Mouse (Mus musculus) heart, embryonic 11.5 days (tissue): ENCODE data around the gene Anxa11. TPM values are rescaled to one million over a fixed set of nuclear protein-coding genes. Genes with fewer than 3 reads are reported as not detected.
"Not testable (repeated sequence)": the region's sequence is repeated elsewhere in the genome, so short reads cannot be mapped to it uniquely, and the experiment has no call there.

Source experiments
- ATAC-seq: fragments of 200-750 bp; cut with Nextera tagmentation; replicated peaks from 2 replicates; pipeline ENCODE4 v1.8.0; 2017; ENCODE audit warnings: moderate library complexity; ENCODE audit not compliant: insufficient number of reproducible peaks, low FRiP score, low TSS enrichment
- H3K27ac ChIP-seq: fragments of 300-500 bp; sonication (generic); 2 replicates; pipeline ENCODE4 v1.5.1; 2014; ENCODE audit warnings: mild to moderate bottlenecking, low read depth, low read length
- H3K27me3 ChIP-seq: fragments of 300-500 bp; sonication (generic); 2 replicates; pipeline ENCODE4 v1.6.1; 2014; ENCODE audit warnings: mild to moderate bottlenecking, low read length, mixed read lengths; ENCODE audit not compliant: control insufficient read depth, insufficient read depth
- H3K36me3 ChIP-seq: fragments of 300-500 bp; sonication (generic); 2 replicates; pipeline ENCODE4 v1.6.1; 2014; ENCODE audit warnings: mild to moderate bottlenecking, low read length, moderate library complexity, mixed read lengths; ENCODE audit not compliant: control insufficient read depth, insufficient read depth
- H3K4me1 ChIP-seq: fragments of 300-500 bp; sonication (generic); 2 replicates; pipeline ENCODE4 v1.6.1; 2014; ENCODE audit warnings: low read length; ENCODE audit not compliant: control insufficient read depth, insufficient read depth
- H3K4me2 ChIP-seq: fragments of 300-500 bp; sonication (generic); 2 replicates; pipeline ENCODE4 v1.6.1; 2014; ENCODE audit warnings: mild to moderate bottlenecking, moderate library complexity
- H3K4me3 ChIP-seq: fragments of 300-500 bp; sonication (generic); 2 replicates; pipeline ENCODE4 v1.5.1; 2014; ENCODE audit warnings: low read depth, low read length
- H3K9ac ChIP-seq: fragments of 300-500 bp; sonication (generic); 2 replicates; pipeline ENCODE4 v1.6.1; 2014; ENCODE audit warnings: mild to moderate bottlenecking, low read depth, low read length, moderate library complexity
- H3K9me3 ChIP-seq: fragments of 300-500 bp; sonication (generic); replicated peaks from 2 replicates; pipeline ENCODE4 v1.6.1; 2016; ENCODE audit warnings: low read length; ENCODE audit not compliant: control insufficient read depth
- WGBS: fragments of 180-500 bp; shearing (Covaris S2); extraction: QIAGEN DNeasy Blood & Tissue Kit; methylation state at CpG from one replicate; pipeline ENCODE4 v1.1.7; 2014; ENCODE audit not compliant: insufficient replicate concordance; 5-methylcytosine and 5-hydroxymethylcytosine counted together
- polyA plus RNA-seq: library from polyadenylated mRNA; unstranded; fragments of >200 nt; fragmentation: Nextera tagmentation; extraction: Ambion mirVana; gene quantifications from 2 replicates; pipeline ENCODE4 v1.2.1, GENCODE M21; 2014

Gene Anxa11
- polyA plus RNA-seq, 1 experiment from 2014 or later, result 14.7 TPM

- Histone ChIP-seq H3K9ac (no peak overlapping the region), H3K27ac (no peak overlapping the region), H3K4me1 (no peaks in the 10 kb centered on the region), H3K4me2 (no peak overlapping the region), H3K27me3 (no peaks in the 10 kb centered on the region), H3K36me3 (no peaks in the 10 kb centered on the region), H3K9me3 (no peaks in the 10 kb centered on the region), H3K4me3 (no peak overlapping the region)
- 70% methylated on average over 7 of the region's 7 CpGs for WGBS
- ATAC-seq, result no peak
Measured at GRCm38 (mm10) chr14:25805871-25806270, 36.1 kb upstream of the Anxa11 start.

GRCm38 (mm10) chr14:25806561-25806960, 35.4 kb upstream of the Anxa11 start:
- H3K4me3 ChIP-seq, result no peak overlapping the region
- no peak overlapping the region for H3K27ac ChIP-seq
- no peaks in the 10 kb centered on the region for H3K4me1 ChIP-seq
- H3K27me3 ChIP-seq, result no peaks in the 10 kb centered on the region
- ATAC-seq, result no peak
- 74% methylated on average over 7 of the region's 7 CpGs for WGBS
- H3K4me2 ChIP-seq, result no peak overlapping the region
- H3K36me3 ChIP-seq, result no peaks in the 10 kb centered on the region
- no peaks in the 10 kb centered on the region for H3K9me3 ChIP-seq
- H3K9ac ChIP-seq, result no peak overlapping the region

GRCm38 (mm10) chr14:25811026-25811425, 30.9 kb upstream of the Anxa11 start:
- H3K9me3 ChIP-seq, H3K36me3 ChIP-seq, H3K9ac ChIP-seq, H3K27ac ChIP-seq, H3K27me3 ChIP-seq, H3K4me1 ChIP-seq, H3K4me3 ChIP-seq, ATAC-seq, H3K4me2 ChIP-seq: not testable (repeated sequence)
- WGBS, result 53% methylated on average over 1 of the region's 1 CpGs

DNA sequence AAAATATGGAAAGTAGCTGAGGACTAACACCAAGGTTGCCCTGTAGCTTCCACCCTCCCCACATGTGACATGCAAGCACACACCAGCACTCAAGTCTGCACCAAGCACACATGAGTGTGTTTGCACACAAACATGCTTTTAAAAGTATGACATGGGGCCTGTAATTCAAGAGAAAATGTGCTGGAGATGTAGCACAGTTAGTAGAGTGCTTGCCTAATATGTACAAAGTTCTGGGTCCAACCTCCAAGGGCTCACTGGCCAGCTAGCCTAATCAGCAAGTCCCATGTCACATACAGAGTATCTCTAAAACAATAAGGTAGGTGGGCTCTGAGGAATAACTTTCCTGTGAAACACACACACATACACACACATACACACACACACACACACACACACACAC, 27.8 kb upstream of the Anxa11 start:
- Histone ChIP-seq H3K4me3 (no peak overlapping the region), H3K27ac (no peak overlapping the region), H3K36me3 (no peaks in the 10 kb centered on the region), H3K27me3 (no peaks in the 10 kb centered on the region), H3K9ac (no peak overlapping the region), H3K9me3 (no peaks in the 10 kb centered on the region), H3K4me2 (no peak overlapping the region), H3K4me1 (no peaks in the 10 kb centered on the region)
- no peak for ATAC-seq

- no peaks in the 10 kb centered on the region for H3K4me1 ChIP-seq
- H3K9me3 ChIP-seq, result no peaks in the 10 kb centered on the region
- H3K9ac ChIP-seq, result no peak overlapping the region
- ATAC-seq, result no peak
- no peaks in the 10 kb centered on the region for H3K36me3 ChIP-seq
- WGBS, result 4% methylated on average over 9 of the region's 9 CpGs
- no peaks in the 10 kb centered on the region for H3K27me3 ChIP-seq
- no peak overlapping the region for H3K4me3 ChIP-seq
- no peak overlapping the region for H3K27ac ChIP-seq
- H3K4me2 ChIP-seq, result no peak overlapping the region
Measured at GRCm38 (mm10) chr14:25816416-25816815, 25.5 kb upstream of the Anxa11 start.

- Histone ChIP-seq H3K36me3 (no peaks in the 10 kb centered on the region), H3K9me3 (no peaks in the 10 kb centered on the region), H3K9ac (no peak overlapping the region), H3K4me2 (no peak overlapping the region), H3K4me1 (no peaks in the 10 kb centered on the region), H3K27me3 (no peaks in the 10 kb centered on the region), H3K4me3 (no peak overlapping the region), H3K27ac (no peak overlapping the region)
- 70% methylated on average over 1 of the region's 1 CpGs for WGBS
- ATAC-seq, result no peak
Measured at GRCm38 (mm10) chr14:25822584-25822983, 19.4 kb upstream of the Anxa11 start.

DNA sequence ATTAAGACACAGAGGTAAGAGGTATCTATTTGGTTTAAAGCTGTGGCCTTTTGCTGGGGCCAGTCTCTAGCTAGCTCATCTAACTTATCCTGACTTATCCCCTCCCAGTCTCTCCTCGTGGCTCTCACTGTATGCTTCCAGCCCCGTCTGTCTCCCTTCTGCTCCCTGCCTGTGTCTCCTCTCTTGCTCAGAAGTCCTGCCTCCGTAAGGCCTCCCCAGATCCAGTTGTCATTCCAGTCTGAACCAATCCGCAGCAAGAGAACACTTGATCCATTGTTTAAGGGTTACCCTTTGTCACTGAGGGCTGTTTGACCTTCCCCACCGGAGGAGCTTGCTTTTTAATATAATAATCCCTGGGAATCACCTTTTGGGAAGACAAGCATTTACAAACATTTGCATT, 17.0 kb upstream of the Anxa11 start:
- Histone ChIP-seq H3K4me1 (no peaks in the 10 kb centered on the region), H3K27me3 (no peaks in the 10 kb centered on the region), H3K9ac (no peak overlapping the region), H3K27ac (no peak overlapping the region), H3K4me3 (no peak overlapping the region), H3K36me3 (no peaks in the 10 kb centered on the region), H3K4me2 (no peak overlapping the region), H3K9me3 (no peaks in the 10 kb centered on the region)
- no peak for ATAC-seq
- 43% methylated on average over 5 of the region's 5 CpGs for WGBS

DNA sequence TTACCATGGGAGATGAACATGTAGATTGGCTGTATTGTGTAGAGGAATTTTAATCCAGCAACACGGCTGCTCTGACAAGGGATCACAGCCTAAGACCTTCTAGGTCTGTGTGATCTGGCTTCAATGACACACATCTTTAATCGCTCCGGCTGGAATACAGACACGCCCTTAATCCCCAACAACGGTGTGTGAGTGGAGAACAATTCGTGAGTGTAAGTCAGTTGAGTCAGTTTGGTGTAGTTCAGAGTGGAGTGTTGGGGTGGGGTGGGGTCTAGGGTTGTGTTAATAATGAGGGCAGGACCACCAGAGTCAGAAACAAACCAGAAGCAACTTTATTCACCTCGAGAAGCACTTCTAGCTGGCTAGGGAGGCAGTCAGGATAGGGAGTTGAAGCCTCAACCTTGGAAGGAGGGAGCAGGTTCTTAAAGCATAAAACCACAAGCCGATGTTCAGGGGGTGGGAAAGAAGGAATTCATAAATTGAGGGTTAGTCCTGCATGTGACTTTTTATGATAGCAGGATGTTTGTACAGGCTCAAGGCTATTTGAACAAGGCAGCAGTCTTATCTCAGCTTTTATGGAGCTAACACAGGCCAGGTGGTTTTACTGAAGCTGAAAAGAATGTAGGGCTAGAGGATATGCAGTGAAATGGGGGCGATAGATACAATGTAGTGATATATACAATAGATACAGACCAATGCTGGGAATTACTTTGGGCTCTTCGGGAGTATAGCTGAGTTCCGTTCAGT, 15.9 kb upstream of the Anxa11 start:
- no peak overlapping the region for H3K27ac ChIP-seq
- 78% methylated on average over 11 of the region's 11 CpGs for WGBS
- no peak for ATAC-seq

GRCm38 (mm10) chr14:25826866-25827265, 15.1 kb upstream of the Anxa11 start:
- ATAC-seq, result no peak
- Histone ChIP-seq H3K9ac (no peak overlapping the region), H3K4me1 (no peaks in the 10 kb centered on the region), H3K4me2 (no peak overlapping the region), H3K27ac (no peak overlapping the region), H3K27me3 (no peaks in the 10 kb centered on the region), H3K36me3 (no peaks in the 10 kb centered on the region), H3K9me3 (no peaks in the 10 kb centered on the region), H3K4me3 (no peak overlapping the region)
- 70% methylated on average over 2 of the region's 2 CpGs for WGBS

More for the DNA sequence above, 15.9 kb upstream of the Anxa11 start:
- H3K27me3 ChIP-seq, result no peaks in the 10 kb centered on the region
- H3K36me3 ChIP-seq, result no peaks in the 10 kb centered on the region
- no peaks in the 10 kb centered on the region for H3K4me1 ChIP-seq
- no peak overlapping the region for H3K4me3 ChIP-seq
- no peak overlapping the region for H3K9ac ChIP-seq
- no peak overlapping the region for H3K4me2 ChIP-seq
- H3K9me3 ChIP-seq, result no peaks in the 10 kb centered on the region
